Mouse (Mus musculus) heart, adult 2 months (tissue): ENCODE measurements around the gene Ndufc1.

Source experiments
- CTCF ChIP-seq: fragments of 200-600 bp; IDR thresholded peaks from 2 replicates; pipeline ENCODE4 v1.8.1; 2022; ENCODE audit warnings: antibody characterized with exemption, mild to moderate bottlenecking, moderate library complexity
- EP300 ChIP-seq: fragments of 200-500 bp; IDR thresholded peaks from 2 replicates; pipeline ENCODE4 v1.6.1; 2011; ENCODE audit warnings: low read depth, low read length, control low read depth; ENCODE audit not compliant: insufficient read depth
- POLR2A ChIP-seq: fragments of 200-500 bp; IDR thresholded peaks from 2 replicates; pipeline ENCODE4 v1.6.1; 2011; ENCODE audit warnings: mild to moderate bottlenecking, low read depth, low read length, control low read depth; ENCODE audit not compliant: insufficient read depth

DNA sequence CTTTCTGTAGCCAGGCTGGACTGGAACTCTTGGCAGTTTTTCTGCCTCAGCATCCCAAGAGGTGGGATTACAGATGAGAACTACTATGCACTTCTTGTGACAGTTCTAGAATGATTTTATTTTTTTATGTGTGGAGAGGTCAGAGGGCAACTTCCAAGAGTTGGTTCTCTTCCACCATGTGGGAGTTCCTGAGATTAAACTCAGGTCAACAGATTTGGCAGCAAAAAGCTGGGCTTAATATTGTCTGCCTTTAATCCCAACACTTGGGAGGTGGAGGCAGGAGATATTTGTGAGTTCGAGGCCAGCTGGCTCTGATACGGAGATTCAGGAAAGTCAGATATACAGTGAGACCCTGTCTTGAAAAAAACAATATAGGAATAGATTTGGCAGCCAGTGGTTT, 9.2 kb upstream of the Ndufc1 start:
- TF ChIP-seq EP300 (no peak), POLR2A (no peak), CTCF (no peak)
